Mouse (Mus musculus): ENCODE measurements around the gene S100a3.
A peak's percentile ranks its signal among the peaks of the same experiment; 100 is the strongest.

Gene S100a3

DNA sequence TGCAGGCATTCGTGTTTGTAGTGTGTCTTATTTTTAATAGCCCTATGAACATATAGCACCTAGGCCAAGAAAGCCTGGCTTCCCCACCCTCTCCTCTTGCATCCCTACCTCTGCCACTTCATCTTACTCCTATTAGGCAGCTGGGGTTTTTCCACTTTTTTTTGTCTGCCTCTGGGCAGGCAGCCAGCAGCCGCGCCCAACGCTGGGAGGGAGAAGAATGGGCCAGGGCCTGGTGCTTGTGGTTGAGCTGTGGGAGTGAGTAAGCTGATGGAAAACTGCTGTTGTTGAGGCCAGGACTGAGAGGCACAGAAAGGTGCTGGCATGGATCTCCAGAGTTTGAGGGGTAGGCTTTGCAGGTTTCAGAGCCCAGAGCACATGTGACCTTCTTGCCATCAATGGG is 44.0 kb downstream of the S100a3 start:
- peak; percentile 87 for DNase-seq

DNA sequence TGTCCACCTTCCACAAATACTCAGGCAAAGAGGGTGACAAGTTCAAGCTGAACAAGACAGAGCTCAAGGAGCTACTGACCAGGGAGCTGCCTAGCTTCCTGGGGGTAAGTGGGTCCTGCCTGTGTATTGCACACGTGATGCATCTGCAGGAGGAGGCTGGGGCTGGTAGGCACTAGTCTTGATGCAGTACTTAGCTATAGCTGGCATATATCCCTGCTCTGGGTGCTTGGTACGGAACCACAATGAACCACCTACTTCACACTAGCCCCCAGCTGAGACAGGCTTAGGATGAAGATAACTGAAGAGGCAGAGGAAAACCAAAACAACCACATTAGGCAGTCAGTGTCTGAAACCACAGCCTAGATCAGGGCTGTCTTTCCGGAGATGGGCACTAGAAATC is 44.7 kb downstream of the S100a3 start:
- no peak for DNase-seq

DNA sequence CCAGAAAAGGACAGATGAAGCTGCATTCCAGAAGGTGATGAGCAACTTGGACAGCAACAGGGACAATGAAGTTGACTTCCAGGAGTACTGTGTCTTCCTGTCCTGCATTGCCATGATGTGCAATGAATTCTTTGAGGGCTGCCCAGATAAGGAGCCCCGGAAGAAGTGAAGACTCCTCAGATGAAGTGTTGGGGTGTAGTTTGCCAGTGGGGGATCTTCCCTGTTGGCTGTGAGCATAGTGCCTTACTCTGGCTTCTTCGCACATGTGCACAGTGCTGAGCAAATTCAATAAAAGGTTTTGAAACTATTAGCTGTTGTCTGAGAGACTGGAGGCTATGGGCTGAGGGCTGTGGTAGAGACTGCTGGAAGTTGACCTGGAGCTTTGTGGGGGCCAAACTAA is 45.4 kb downstream of the S100a3 start:
- DNase-seq, result no peak

DNA sequence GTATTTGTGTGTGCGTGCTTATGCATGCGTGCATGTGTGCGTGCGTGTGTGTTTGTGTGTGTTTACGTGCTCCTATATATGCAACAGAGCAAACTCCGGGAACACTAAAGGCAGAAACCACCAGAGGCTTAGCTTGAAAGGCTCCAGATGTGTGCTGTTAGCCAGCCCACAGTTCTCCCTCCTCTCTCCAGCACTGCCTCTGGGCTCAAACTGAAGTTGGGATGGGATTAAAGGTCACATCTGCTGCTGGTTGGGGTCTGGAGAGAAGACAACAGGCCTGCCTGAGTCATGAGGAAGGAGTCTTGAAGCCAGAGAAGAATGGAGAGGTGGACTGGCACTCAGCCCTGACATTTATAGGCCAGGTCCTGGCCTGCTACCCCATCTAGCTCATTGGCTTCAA is 45.8 kb downstream of the S100a3 start:
- peak; percentile 65 for DNase-seq

DNA sequence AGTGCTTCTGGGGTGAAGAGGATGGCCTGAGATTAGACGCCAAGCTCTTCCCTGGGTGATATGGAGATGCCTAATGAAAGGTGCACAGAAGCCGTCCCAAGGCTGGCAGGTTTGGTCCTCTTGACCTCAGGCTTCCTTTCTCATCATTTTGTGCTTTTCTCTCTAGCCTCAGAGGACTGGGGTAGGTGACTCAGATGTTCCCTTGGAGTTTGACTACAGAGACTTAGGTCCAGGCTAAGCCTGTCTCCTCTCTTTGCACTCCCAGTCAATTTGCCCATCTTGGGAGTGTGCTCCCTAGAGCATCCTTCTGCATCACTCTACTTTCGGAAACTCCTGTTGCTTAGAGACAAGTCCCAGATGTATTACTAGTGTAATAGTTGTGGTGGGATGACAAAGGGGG is 47.0 kb downstream of the S100a3 start:
- DNase-seq, result no peak

DNA sequence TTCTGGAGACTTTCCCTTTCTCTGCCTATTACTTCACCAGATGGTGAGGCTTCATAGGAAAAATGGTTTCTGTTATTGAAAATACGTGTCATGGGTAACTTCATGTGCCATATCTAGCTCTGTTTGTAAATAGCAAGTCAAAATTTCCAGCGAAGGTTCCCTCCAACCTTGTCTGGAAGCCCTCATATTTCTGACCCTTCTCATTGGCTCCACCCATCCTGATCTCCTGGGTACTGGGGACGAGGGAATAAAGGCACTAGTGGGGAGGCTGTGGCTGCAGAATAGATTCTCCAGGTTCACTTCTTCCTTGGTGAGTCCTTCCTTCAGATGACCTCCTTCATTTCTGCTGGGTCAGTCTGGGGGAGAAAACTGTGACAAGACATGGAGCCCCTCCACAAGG is 47.8 kb downstream of the S100a3 start, which contains the start of gene S100a5:
Gene S100a5, plus strand, starts transcription at position 301 of the 400 bp plus-strand sequence.
- no peak for DNase-seq

DNA sequence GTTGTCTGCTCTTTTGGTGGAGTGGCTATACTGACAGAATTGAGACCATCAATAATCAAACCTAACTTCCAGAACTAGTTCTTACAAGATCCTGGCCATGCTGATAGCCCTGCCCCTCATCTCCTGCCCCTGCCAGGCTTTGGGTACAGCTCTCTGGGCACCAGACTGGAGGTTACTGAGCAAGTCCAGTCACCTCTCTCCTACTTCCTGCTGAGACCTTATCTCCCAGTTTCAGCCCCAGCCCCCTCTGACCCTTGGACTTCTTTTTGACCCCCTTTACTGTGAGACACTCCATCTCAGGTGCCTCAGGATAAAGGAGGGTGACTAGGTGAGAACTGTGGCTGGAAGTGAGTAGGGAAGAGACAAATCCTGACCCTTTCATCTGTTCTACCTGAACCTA is 48.7 kb downstream of the S100a3 start:
- no peak for DNase-seq

DNA sequence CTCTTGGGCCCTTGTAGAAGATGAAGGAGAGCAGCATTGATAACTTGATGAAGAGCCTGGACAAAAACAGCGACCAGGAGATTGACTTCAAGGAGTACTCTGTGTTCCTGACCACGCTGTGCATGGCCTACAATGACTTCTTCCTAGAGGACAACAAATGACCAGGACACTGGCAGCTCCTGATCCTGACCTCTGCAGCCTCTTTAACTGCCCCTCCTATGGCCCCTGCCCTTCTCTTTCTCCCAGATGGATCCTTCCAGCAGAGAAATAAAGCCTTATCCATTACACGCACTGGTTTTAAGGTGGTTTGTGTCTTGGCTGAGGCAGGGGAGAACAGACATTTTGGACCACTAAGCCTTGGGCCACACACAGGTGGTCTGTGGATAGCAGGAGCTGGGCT is 51.1 kb downstream of the S100a3 start:
- no peak for DNase-seq

DNA sequence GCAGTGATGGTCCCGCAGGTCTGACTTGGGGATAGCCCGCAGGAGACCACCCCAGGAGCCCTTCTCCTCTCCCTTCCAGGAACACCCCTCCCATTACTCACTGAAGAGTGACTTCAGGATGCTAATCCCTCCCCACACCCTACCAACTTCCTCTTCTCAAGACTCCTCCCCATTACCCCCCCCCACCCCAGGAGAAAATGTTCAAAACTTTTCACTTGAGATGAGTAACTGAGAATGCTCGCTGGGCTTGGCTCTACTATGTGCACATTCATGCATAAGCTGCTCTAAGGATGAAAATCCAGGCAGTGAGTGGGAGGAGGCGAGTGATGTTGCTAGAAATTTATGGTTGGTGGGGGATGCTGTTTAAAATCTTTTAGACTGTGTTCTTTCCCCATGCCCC is 51.7 kb downstream of the S100a3 start:
- no peak for DNase-seq

DNA sequence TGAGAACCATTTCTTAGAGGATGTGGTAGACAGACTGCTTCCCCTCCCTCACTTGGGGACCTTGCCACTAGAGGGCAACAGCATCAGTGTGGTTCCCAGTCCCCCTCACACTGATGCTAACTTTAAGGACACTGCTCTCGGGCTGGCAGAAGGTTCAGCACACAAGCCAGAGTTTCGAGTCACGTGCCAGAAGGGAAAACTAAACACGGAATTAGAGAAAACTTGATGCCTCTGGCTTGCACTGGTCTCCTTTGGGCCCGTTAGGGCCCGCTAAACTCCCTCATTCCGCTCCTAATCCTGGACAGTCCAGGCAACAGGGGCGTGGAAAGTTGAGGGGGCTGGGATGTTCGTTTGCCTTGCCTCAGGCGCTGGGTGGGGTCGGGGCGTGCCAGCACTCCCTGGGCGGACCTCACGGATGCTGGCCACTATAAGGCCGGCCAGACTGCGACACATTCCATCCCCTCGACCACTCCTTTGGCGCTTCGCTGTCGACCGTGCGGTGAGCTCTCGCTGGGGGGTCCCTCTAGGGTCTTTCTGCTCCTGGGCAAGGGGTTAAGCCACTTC is 52.4 kb downstream of the S100a3 start, which contains the start of gene S100a6:
Gene S100a6, plus strand, starts transcription at position 155 of the 564 bp plus-strand sequence.
- DNase-seq, result peak; percentile 82

DNA sequence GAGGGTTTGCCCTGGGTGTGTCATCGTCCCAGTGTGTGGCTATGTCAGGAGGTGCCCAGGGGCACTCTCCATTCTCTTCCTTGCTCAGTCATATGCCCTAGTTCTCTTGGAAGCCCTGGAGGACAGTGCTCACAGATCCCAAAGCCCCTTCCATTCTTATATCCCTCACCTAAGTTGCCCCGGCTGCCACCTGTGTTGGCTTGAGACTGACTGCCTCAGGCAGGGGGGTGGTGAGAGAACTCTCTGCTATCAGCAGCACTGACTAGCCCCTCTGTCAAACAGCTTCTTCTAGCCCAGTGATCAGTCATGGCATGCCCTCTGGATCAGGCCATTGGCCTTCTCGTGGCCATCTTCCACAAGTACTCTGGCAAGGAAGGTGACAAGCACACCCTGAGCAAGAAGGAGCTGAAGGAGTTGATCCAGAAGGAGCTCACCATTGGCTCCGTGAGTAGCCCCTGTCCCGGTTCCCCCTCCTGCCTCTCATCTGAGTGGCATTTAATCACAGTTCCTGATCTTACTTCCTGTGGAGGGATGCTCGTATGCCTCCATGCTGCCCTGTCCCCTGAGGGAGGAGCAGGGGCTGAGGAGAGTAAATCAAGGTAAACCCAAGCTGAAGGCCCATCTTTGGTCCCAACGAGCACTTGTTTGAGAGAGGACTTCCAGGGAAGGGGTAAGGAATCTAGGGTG is 53.2 kb downstream of the S100a3 start:
- DNase-seq, result no peak

DNA sequence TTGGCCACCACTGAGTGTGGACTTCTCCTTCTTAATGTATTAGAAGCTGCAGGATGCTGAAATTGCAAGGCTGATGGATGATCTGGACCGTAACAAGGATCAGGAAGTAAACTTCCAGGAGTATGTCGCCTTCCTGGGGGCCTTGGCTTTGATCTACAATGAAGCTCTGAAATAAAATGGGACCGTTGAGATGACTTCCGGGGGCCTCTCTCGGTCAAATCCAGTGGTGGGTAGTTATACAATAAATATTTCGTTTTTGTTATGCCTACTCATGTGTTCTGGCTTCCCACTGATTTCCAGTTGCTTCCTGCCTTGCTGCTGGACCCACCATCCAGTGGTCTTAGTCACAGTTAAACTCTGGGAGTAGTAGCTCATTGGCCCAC is 53.8 kb downstream of the S100a3 start:
- no peak for DNase-seq

DNA sequence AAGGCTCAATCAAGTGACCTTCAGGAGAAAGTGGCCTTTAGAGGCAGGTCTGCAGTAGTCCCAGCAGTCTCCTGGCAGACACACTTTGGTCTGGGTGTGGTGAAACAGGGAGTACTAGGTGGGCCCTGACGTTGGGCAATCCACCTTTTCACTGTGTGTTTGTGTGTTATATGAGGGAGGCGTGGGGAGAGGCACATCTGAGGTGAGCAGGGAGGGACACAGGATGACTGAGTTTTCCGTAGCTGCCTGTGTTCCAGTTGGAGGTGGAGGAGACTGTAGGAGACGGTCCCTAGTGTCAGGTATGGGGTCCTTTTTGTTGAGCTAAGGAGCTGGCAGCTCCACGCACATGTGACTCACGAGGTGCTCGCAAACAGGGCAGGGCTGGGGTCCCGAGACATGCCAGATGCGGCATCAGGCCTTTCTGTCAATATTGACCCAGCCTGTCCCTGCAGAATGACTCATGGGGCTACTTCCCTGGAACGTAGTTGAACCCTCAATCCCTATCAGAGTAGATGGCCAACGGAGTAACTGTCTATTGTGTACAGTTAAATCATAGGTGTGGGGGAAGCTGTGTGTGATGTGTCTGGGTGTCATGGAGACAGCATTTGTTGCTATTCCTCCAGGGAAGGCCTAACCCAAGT is 54.4 kb downstream of the S100a3 start:
- no peak for DNase-seq

DNA sequence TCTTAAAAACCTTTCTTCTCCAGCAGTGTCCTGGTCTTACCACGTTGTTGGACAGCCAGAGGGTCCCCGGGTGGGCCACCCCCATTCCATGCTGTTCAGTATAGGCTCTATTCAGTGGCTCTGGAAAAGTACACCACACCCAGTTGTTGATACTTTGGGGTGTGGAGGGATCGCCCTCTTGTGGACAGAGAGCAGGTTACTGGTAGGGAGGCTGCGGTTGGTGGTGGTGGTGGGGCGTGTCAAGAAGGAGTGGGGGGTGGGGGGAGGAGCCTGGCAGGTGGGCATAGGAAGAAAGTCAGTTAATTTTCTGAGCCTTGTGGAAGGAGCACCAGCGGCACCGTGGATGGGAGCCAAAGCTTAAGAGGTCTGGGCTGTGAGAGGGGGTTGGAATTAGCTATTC is 55.0 kb downstream of the S100a3 start:
- DNase-seq, result peak; percentile 86

DNA sequence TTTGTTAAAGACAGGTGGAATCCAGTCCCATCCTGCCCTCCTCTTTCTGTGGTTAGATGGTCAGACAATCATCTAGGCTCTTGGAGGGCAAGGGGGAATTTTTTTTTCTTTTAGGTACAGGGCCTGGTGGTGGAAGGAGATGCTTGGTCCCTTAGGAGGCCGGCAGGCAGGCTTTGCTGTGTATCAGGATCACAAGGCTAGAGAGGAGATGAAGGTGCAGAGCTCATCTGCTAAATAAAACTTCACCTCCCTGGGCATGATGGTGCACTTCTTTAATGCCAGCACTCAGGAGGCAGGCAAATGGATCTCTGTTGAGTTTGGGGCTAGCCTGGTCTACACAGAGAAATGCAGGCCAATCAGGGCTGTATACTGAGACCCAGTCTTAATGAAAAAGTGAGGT is 55.5 kb downstream of the S100a3 start:
- DNase-seq, result no peak

DNA sequence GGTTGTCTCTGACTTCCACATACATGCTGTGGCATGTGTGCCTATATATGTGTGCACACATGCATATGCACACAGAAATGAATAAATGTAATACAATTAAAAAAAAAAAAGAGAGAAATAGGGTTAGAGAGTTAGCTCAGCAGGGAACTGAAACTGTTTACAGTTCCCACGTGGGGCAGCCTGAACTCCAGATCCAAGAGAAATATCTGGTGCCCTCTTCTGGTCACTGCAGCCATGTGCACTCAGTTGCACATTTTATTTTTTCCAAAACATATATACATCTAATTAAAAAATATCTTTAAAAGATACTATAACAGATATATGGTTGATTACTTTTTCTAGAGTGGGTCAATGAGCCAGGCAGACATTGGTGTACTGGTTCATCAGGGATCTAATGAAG is 57.2 kb downstream of the S100a3 start:
- no peak for DNase-seq

DNA sequence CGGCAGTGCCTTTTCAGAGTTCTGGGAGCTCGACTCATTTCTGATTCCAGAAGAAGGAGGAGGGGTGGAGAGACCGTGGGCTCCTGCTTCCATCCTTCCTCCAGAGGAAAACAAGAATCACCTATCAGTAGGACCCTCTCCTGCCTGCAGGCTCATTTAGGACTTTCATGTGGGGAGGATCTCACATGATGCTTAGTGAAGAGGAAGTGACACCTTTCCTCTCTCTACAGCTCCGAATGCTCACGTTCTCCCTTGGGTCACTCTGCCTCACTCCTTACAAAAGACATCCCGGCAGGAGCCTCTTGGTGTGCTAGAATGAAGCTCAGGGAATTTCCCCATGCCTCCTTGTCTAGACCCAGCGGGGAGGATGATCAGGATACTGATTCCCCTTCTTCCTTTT is 61.2 kb downstream of the S100a3 start:
- DNase-seq, result no peak

DNA sequence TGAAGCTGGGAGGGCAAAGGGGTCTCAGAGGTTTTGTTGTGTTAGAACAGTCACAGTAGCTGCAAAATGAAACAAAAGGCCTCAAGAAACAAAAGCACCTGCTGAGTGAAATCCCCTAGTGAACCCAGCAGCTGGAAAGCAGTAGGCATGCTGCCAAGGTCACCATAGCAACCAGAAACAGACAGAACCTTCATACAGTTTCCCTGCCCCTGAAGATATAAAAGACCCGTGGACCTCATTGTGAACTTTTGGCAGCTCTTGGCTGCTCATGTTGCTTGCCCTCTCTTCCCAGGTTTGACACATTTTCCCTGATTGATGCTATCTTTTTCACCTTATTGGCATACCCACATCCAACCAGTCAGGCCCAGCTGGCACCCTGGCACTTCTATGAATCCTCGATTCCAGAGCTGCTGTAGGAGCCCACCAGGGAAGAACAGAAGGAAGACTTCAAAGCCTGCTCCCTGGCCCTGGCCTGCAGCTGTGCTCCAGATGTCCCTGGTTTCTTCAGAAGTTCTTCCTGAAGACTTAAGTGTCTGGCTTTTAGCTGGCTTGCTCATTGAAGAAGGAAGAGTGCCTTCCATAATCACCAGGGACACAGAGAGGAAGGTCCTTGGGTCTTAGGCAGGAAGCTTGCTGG is 63.2 kb downstream of the S100a3 start:
- DNase-seq, result peak; percentile 86

DNA sequence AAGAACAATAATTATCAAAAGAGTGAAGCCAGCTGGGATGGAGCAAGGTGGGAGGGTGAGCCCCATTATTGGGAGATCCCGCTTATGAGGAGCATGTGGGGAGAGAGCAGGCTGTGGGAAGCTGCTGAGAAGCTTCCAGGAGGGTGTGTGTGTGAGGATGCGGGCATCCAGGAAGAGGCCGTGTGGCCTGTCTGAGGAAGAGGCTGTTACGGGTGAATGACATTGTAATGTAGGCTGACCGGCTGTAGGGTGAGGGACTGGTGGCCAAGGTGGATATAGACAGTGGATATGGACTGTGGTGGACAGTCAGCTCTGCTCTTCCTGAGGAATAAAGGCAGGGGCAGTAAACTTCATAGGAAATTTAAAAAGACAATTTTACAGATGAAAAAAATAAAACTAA is 65.1 kb downstream of the S100a3 start:
- no peak for DNase-seq

DNA sequence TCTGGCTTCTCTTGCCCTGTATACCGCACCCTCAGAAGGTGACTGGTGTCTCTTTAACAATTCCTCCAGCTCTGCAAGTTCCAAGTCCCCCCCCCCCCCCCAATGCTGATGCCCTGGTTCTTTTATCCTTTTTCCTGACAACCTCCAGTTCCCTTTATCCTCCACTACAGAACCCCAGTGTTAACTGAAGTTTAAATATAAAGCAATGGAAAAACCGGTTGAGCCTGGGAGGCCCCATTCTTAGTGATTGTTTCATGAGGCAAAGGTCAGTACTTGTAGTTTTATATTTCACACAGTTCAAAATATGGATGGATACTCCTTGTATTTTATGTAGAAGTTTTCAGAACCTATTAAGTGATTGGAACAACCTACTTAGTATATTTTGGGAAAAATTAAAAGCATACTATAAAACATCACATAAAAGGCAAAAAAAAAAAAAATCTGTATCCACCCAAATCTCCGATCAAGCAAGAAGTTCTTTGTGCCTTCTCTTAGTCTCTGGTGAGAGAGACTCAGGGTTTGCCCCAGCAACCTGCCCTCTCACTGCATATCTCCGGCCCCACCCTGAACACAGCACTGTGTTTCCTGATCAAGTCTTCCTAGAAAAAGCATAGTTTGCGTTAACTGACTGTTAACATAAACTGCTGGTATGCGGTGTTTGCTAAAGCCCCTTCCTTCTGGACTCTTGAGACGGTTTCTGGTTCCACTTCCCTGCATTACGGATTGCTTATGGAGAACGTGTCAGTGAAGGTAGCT is 66.1 kb downstream of the S100a3 start:
- no peak for DNase-seq

DNA sequence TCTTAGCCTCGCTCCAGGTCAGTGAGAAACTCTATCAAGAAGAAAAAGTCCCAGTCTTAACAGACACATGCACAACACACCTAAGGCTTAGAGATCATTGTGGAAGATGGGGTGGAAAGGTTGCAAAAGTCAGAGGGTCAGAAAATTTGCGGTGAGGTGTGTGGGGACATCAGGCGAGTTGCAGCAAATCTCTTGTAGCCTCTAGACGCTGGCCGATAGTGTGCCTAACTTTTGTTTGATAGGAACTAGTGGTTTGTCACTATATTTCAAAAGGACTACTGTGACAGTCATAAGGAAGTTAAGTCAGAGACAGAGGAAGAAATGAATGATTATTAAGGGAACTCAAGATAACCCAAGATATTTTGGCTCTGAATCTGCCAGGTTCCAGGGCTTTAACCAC is 67.0 kb downstream of the S100a3 start:
- no peak for DNase-seq

DNA sequence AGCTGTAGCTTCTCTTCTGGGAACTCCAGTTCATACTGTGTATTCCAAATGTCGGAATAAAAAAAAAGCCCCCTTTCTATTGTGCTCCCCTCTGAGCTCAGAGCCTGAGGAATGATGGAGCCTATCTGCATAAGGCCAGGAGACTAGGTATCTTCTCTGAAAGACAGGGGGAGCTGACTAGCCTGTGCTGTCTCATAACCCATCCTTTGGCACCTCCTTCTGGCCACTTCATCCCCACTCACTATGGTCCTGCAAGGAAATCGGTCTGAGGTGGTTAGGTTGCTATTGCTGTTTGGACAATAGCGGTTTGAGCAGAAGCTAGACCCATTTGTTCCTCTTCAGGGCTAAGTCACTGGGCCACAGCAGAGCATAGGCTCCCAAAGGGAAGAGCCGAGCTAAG is 67.4 kb downstream of the S100a3 start:
- peak; percentile 59 for DNase-seq

DNA sequence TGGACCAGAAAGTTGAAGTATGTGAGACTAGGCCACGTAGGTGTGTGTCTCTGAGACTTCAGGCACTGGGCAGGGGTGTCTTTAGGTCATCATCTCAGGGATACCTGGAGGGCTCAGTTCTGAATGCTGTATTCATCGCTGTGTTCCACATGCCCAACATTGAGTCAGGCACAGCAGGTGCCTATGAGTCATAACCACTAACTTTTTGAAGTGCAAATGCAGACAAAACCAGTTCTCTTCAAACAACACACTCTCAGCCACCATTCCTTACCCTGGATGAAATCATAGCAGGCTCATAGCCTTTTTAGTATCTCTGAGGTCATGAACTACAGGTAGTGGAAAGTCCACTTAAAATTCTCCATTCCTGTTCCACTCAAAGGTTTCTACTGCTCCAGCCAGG is 68.9 kb downstream of the S100a3 start:
- DNase-seq, result no peak

Data from kidney, postnatal 10 days (tissue).